Mouse (Mus musculus) frontal cortex, postnatal 25 days (tissue): ENCODE measurements around the gene Reg2.
"Not testable (repeated sequence)": the region's sequence is repeated elsewhere in the genome, so short reads cannot be mapped to it uniquely, and the experiment has no call there.

Experiments
- DNase-seq, 2 experiments: peaks; one replicate each; pipeline ENCODE4 v3.0.0; 2022; ENCODE audit warnings: low spot score in 2 of 2

Reg2 gene

DNA sequence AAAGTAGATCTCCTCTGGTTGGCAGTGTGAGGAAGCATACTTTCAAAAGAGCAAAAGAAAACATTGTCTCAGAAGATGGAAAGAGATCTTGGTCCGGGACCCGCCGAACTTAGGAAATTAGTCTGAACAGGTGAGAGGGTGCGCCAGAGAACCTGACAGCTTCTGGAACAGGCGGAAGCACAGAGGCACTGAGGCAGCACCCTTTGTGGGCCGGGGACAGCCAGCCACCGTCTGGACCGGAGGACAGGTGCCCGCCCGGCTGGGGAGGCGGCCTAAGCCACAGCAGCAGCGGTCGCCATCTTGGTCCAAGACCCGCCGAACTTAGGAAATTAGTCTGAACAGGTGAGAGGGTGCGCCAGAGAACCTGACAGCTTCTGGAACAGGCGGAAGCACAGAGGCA, at the start of gene Reg2:
Reg2 (plus strand) TSS at position 301 of the 400 bp plus-strand sequence.
- DNase-seq: not testable (repeated sequence)

DNA sequence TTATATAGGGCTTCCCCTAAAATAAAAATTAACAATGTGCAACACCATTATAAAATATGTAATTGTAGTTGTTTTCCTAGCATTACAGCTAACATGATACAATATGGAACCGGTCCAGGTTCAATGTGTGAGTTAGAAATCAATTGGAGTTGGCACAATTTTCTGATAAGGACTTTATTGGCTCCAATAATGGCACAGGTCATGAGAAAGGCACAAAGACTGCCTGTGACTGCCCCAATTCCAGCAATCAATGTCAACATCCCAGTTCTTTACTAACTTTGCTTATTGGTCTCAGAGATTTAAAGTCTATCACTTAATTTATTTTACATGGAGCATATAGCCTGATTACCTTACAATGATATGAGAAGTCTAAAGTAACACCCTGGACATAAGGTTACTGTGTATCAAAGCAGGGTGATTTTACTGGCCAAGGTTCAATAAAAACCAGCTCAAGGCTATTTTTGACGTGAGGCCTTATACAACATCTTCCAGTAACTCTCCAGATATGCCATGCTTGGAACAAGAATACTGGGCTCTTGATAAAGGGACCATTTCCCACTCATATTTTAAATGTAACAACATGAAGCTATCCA, 33.4 kb upstream of the Reg2 start:
- no peak for DNase-seq

DNA sequence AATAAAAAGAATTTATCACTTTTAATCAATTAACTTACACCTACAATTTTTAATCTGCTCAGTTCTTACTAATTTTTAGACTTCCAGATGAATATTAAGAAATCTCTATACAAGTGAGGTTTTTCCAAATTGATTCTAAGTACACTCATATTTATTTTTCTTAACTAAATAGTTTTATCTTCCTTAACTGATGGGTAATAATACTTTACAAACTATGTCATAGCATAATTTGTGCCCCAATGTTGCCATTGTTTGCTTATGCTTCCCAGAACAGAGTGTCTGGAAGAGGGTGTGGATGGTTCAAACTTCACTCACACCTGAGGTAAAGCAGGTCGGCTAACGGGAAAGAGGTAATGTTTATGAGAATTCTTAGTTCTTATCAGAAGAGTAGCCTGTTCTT, 25.1 kb upstream of the Reg2 start, which contains the start of gene Reg3b:
Reg3b (plus strand) TSS at position 301 of the 400 bp plus-strand sequence.
- no peak for DNase-seq

DNA sequence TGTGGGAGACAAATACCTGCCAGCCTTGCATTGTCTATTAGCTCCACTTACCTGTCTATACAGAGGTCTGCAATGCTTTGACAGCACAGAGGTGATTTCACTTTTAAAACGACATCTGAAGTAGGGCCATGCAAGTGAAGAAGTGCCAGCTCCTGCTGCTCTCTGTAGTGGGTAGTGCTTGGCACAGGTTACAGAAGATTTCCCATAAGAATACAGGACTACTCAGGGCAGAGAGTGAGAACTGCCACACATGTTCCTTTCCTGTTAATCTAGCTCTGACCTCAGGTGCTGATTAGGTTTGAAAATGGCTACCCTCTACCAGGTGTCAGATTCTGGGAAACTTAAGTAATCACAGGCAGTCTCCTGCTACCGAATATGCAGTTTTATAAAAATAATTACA, 16.7 kb upstream of the Reg2 start, which contains the start of gene Reg3d:
Reg3d (minus strand) TSS at position 101 of the 400 bp plus-strand sequence.
- no peak for DNase-seq

DNA sequence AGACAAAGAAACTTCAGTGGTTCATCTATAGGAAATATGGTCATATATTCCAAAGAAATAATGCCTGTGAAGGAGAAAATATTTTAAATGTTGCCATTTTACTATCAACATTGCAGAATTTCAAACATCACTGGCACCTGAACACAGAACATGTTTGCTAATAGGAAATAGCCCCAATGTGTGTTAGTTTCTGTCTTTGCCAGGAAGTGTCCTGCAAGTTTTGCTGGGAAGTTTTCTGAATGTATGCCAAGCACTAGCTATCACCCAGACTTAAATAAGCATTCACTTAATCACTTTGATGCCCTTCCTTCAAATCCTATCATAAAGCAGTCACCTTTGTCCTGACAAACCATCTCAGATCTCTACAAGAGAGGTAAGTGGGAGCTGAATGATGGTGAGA, 15.0 kb upstream of the Reg2 start, which contains the start of gene Reg3a:
Reg3a (plus strand) TSS at position 301 of the 400 bp plus-strand sequence.
- DNase-seq: no peak

DNA sequence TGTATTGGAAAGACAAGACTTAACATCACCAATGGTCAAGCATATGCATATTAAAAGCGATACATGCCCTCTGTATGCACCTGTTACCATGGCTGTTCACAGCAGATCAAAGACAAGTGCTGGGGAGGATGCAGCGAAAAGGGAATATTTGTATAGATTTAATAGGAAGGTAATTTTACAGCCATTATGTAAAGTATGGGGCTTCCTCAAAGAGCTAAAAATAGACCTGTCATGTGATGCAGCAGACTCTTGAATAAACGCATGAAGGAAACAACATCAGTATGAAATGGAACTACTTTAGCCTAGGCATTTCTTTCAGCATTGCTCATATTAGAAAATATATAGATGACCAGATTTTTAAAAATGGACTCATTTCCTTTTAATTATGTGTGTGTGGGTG, 9.8 kb upstream of the Reg2 start:
- no peak for DNase-seq

DNA sequence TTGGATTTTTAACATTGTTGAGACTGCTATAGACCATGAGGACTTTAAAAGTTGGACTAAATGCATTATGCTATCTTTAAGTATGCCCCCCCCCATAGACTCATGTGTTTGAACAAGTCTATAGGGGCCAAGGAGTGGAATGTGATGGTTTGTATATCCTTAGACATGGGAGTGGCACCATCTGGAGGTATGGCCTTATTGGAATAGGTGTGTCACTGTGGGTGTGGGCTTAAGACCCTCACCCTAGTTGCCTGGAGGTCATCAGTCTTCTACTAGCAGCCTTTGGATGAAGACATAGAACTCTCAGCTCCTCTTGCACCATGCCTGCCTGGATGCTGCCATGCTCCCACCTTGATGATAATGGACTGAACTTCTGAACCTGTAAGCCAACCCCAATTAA, 27.0 kb downstream of the Reg2 start, which contains the start of gene Reg1:
Reg1 (plus strand) TSS at position 301 of the 400 bp plus-strand sequence.
- DNase-seq: not testable (repeated sequence)

DNA sequence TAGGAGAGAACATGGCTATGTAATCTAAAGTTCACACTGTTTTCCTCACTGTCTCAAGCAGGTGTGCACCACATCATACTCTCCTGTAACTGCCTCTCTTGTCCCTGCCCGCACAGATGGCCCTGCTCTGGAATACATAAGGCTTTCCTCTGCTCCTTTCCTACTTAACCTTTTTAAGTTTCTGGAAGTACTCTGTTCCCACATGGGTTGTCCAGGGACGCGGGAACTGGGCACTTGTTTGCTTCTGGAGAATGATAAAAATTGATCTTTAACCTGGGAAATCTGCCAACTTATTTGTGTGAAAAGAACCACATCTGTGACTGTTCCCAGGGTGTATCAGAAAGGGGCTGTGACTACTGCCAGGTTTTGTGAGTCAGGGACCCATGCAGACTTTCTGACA, 30.1 kb downstream of the Reg2 start:
- no peak for DNase-seq

DNA sequence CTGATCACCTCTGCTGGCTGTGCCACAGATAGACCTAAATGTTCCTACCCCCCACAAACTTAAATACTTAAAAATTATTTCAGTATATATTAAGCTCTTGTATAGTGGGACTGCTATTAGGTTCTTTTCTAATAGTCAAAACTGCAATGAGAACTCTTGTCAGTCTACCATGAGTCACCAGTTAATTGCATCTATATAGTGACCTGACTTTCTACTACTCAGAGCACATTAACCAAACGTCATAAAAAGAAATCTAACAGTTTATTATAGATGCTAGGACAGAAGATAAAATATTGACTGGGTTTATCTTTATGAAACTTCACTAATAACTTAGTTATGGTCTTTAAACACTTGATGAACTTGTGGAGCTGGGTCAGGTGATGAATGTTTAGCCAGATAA, 51.8 kb downstream of the Reg2 start:
- no peak for DNase-seq

DNA sequence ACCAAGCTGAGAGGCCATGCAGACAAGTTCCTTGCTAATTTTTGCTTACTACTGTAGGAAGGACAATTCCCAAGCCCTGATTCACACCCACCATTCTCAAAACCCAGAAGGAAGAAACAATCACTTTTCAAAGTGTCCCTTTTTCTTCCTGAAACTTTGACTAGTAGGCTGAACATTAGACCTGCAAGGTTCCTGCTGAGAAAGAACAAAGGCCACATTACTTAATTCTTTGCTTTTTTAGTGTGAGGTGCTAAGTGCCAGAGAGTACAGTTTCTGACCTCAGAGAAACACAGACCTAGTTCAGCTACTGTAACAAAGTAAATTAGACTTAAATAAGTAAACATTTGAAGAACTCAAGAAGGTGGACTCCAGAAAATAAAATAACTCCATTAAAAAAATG, 53.0 kb downstream of the Reg2 start:
- no peak for DNase-seq

DNA sequence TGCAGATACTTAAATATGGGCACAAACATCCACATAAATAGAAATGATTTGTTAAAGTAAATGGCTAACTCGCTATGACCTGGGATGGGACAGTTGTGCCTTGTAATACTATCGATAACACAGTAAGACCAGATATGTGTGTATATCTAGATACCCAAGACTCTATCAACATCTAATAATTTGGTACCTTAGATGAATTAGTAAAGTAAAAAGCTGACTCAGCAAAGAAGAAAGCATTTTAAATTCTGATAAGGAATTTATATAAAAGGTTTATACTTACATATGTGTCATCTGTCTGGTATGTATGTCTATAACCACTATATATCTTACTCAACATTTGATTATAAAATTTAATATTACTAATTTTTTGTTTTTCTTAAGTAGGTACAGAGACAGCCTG, 57.4 kb downstream of the Reg2 start:
- no peak for DNase-seq
